Mouse (Mus musculus) adrenal gland, postnatal 36 days (tissue): ENCODE results near the gene Mfsd2b. TPM values are rescaled to one million over a fixed set of nuclear protein-coding genes. Genes with fewer than 3 reads are reported as not detected.
"Not testable (repeated sequence)": the region's sequence is repeated elsewhere in the genome, so short reads cannot be mapped to it uniquely, and the experiment has no call there.

Experiments used
- DNase-seq, 2 experiments: peaks; one replicate each; pipeline ENCODE4 v3.0.0; 2021; ENCODE audit warnings: mixed read lengths in 1 of 2
- long read RNA-seq, 2 experiments: library from polyadenylated mRNA; stranded (forward); transcript quantifications; one replicate each; pipeline ENCODE4 v2.0.0; 2021; ENCODE audit warnings: borderline sequencing depth in 2 of 2
- total RNA-seq, 2 experiments: library from RNA; stranded (reverse); gene quantifications; 2 replicates each; pipeline ENCODE4 v1.2.3; 2021

Mfsd2b gene
- under 1 TPM; 0.30 to 0.60 TPM for total RNA-seq
- long read RNA-seq, experiment 1 = 0 reads
- long read RNA-seq, experiment 2 = 0 reads

- peak; percentile 85 to 86 for DNase-seq
These were observed at the start of gene Mfsd2b for GRCm38 (mm10) chr12:4874161-4874927. Gene Mfsd2b (minus strand): TSS chr12:4874359.

- peak; percentile 71 to 77 for DNase-seq
These were observed 43.8 kb upstream of the Mfsd2b start for GRCm38 (mm10) chr12:4917805-4918591.

- peak; percentile 99 for DNase-seq
These were observed 43.0 kb upstream of the Mfsd2b start, which contains the start of gene Atad2b for GRCm38 (mm10) chr12:4916994-4917804. Gene Atad2b (plus strand): TSS chr12:4917353.

- DNase-seq = no peak
These were observed 40.8 kb upstream of the Mfsd2b start for GRCm38 (mm10) chr12:4914944-4915343.

GRCm38 (mm10) chr12:4914441-4914840 lies 40.3 kb upstream of the Mfsd2b start:
- no peak for DNase-seq

GRCm38 (mm10) chr12:4911716-4912115 lies 37.6 kb upstream of the Mfsd2b start:
- peak; percentile 38 to 43 for DNase-seq

- not testable (repeated sequence) for DNase-seq
These were observed 36.3 kb upstream of the Mfsd2b start for GRCm38 (mm10) chr12:4910496-4910895.

GRCm38 (mm10) chr12:4908391-4908790 lies 34.2 kb upstream of the Mfsd2b start:
- no peak for DNase-seq

- DNase-seq = peak; percentile 97 to 99
These were observed 33.1 kb upstream of the Mfsd2b start, which contains the start of gene Ubxn2a for GRCm38 (mm10) chr12:4906951-4907906. Gene Ubxn2a (minus strand): TSS chr12:4907705.

GRCm38 (mm10) chr12:4906476-4906875 lies 32.3 kb upstream of the Mfsd2b start:
- DNase-seq = no peak

GRCm38 (mm10) chr12:4905946-4906345 lies 31.8 kb upstream of the Mfsd2b start:
- no peak for DNase-seq

- no peak for DNase-seq
These were observed 23.9 kb upstream of the Mfsd2b start for GRCm38 (mm10) chr12:4898024-4898423.

- no peak for DNase-seq
These were observed 15.7 kb upstream of the Mfsd2b start for GRCm38 (mm10) chr12:4889891-4890290.

- no peak for DNase-seq
These were observed 15.1 kb upstream of the Mfsd2b start for GRCm38 (mm10) chr12:4889251-4889650.

- no peak for DNase-seq
These were observed 14.6 kb upstream of the Mfsd2b start for GRCm38 (mm10) chr12:4888739-4889138.

- DNase-seq = not testable (repeated sequence)
These were observed 12.4 kb upstream of the Mfsd2b start for GRCm38 (mm10) chr12:4886581-4886980.

- no peak for DNase-seq
These were observed 10.9 kb upstream of the Mfsd2b start for GRCm38 (mm10) chr12:4885062-4885461.

- no peak for DNase-seq
These were observed 7.9 kb upstream of the Mfsd2b start for GRCm38 (mm10) chr12:4882086-4882485.

GRCm38 (mm10) chr12:4879048-4879447 lies 4.9 kb upstream of the Mfsd2b start:
- peak in 1 of 2 experiments; percentile 7 for DNase-seq

GRCm38 (mm10) chr12:4878296-4878783 lies 4.2 kb upstream of the Mfsd2b start:
- no peak for DNase-seq

- no peak for DNase-seq
These were observed 1.5 kb upstream of the Mfsd2b start for GRCm38 (mm10) chr12:4875623-4876022.
